Mouse (Mus musculus) cortical plate, adult 2 months (tissue): ENCODE measurements around the gene Kcnrg. TPM values are rescaled to one million over a fixed set of nuclear protein-coding genes. Genes with fewer than 3 reads are reported as not detected.
"Not testable (repeated sequence)": the region's sequence is repeated elsewhere in the genome, so short reads cannot be mapped to it uniquely, and the experiment has no call there.

Experiments
- H3K27ac ChIP-seq: fragments of 200-500 bp; 2 replicates; pipeline ENCODE4 v1.5.1; 2012; ENCODE audit warnings: low read length, control low read depth, inconsistent platforms; ENCODE audit not compliant: insufficient read depth
- H3K4me1 ChIP-seq: fragments of 200-500 bp; 2 replicates; pipeline ENCODE4 v1.6.1; 2011; ENCODE audit warnings: low read length; ENCODE audit not compliant: control insufficient read depth, insufficient read depth
- H3K4me3 ChIP-seq: fragments of 200-500 bp; 2 replicates; pipeline ENCODE4 v1.5.1; 2011; ENCODE audit warnings: mild to moderate bottlenecking, low read length, control low read depth; ENCODE audit not compliant: insufficient read depth
- CTCF ChIP-seq: fragments of 200-500 bp; IDR thresholded peaks from 2 replicates; pipeline ENCODE4 v1.5.1; 2011; ENCODE audit warnings: mild to moderate bottlenecking, control low read depth, low read length; ENCODE audit not compliant: insufficient read depth; ENCODE audit errors: extremely low read depth
- POLR2A ChIP-seq: fragments of 200-500 bp; IDR thresholded peaks from 2 replicates; pipeline ENCODE4 v1.6.1; 2011; ENCODE audit warnings: mild to moderate bottlenecking, low read length, control low read depth; ENCODE audit not compliant: insufficient read depth; ENCODE audit errors: extremely low read depth
- polyA plus RNA-seq: library from polyadenylated mRNA; depleted of rRNA; stranded (reverse); fragments of >200 nt; gene quantifications from 2 replicates; pipeline ENCODE4 v1.2.3, GENCODE M21; 2012

Gene Kcnrg
- polyA plus RNA-seq, 1 experiment, result 0.48 TPM

DNA sequence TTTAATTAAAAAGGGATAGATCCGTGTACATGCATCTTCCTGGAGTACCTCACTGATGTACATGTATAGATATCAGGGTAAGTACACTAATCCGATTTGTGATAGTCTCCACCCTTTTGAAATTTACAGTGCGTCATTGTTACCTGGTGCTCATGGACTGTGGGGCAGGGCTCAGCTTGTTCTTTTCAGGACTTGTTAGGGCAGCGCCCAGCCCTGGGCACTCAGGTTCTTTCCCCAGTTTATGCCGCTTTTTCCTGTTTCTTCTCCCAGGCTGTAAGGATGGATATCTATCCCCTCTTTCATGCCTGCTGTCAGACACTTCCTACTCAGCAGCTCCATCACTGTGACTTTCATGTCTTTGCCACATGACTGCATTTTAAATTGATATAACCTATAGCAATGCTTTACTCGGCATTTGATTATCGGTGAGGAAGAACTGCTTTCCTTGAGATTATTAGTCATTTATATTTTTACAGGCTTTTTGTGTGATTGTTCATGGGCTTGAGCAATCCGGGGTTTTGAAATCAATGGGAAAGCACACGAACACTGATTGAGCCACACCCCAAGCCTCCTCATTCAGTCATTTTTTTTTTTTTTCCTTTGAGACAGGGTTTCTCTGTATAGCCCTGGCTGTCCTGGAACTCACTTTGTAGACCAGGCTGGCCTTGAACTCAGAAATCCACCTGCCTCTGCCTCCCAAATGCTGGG is 10.4 kb upstream of the Kcnrg start:
- no peak overlapping the region for H3K27ac ChIP-seq
- no peak for TF ChIP-seq CTCF
- TF ChIP-seq POLR2A, result no peak
- H3K4me1 ChIP-seq, result peaks cover 3% of the 10 kb centered on the region; the same call in 1 of the 2 replicates
- no peak overlapping the region for H3K4me3 ChIP-seq

DNA sequence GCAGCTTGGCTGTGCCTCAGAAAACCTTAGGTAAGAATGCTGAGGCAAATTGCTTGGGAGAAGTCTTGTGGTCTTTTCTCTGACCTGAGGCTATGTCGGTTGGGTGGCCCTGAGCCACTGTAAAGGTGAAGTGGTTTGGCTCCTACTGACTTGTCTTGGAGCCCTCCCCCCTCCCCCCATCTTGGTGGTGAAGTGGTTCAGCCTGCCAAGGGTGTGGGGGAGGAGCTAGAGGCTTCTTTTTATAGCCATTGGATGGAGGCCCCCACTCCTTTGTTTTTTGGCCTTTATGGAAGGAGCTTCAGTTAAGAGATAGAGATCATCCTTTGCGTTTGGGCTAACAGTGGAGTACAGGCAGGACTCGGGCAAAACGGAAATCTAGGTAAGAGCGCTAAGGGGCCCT is 9.3 kb upstream of the Kcnrg start, which contains the start of gene Trim13:
TSS of gene Trim13 (plus strand) at position 280 of the 400 bp plus-strand sequence.
- Histone ChIP-seq H3K27ac (no peak within 1 kb of the TSS), H3K4me1 (peaks cover 3% of the 10 kb centered on the region; the same call in 1 of the 2 replicates), H3K4me3 (peak within 1 kb of the TSS; percentile 61)
- TF ChIP-seq CTCF (no peak), POLR2A (no peak)

DNA sequence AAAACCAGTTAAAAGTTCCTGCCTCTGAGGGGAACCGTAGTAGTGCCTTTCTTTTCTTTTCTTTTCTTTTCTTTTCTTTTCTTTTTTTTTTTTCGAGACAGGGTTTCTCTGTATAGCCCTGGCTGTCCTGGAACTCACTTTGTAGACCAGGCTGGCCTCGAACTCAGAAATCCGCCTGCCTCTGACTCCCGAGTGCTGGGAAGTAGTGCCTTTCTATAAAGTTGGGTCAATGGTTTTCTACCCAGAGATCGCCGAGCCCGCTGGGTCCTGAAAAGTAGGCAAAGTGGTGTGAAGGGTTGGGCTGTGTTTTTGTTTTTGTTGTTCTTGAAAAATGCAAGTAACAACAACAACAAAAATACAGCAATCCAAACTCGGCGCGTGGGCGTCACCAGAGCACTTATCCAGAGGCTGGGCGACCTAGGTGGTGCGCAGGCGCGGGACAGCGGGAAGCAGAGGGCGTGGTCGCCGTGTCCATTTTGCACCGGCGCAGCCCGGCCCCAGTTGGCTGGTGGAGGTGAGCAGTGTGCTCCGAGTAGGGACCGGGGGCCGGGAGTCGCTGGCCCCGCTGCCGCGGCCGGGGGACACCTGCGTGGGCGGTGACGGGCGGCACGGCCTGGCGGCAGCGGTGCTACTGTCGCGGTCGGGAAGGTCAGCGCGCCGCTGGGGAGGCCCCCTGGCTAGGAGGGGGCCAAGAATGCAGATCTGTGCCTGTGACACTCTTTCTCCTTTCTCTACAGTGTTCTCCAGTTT is 8.0 kb upstream of the Kcnrg start:
- Histone ChIP-seq H3K4me1 (peaks cover 4% of the 10 kb centered on the region; the same call in 1 of the 2 replicates), H3K27ac (peak overlapping the region; percentile 80; the same call in 1 of the 2 replicates), H3K4me3 (peak overlapping the region; percentile 61)
- no peak for TF ChIP-seq CTCF
- TF ChIP-seq POLR2A, result peak; percentile 71; the same call in 1 of the 2 replicates

DNA sequence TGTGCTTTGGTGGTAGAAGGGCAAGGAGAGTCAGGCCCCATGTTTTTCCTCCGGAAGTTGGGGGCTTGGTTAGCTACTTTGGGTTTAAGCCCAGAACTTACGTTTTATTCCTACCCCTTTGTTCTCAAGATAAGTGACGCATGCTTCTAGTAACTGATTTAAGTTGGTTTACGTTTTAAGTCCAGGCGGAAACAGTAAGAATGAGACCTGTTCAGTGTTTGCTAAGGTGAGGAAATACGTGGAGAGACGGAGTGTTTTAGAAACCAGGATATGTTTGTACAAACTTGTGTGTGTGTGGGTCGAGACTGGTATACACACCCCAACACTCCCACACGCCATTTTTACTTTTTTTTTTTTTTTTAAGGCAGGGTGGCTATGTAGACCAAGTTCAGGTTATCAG is 5.9 kb upstream of the Kcnrg start:
- no peak for TF ChIP-seq POLR2A
- no peak for TF ChIP-seq CTCF

DNA sequence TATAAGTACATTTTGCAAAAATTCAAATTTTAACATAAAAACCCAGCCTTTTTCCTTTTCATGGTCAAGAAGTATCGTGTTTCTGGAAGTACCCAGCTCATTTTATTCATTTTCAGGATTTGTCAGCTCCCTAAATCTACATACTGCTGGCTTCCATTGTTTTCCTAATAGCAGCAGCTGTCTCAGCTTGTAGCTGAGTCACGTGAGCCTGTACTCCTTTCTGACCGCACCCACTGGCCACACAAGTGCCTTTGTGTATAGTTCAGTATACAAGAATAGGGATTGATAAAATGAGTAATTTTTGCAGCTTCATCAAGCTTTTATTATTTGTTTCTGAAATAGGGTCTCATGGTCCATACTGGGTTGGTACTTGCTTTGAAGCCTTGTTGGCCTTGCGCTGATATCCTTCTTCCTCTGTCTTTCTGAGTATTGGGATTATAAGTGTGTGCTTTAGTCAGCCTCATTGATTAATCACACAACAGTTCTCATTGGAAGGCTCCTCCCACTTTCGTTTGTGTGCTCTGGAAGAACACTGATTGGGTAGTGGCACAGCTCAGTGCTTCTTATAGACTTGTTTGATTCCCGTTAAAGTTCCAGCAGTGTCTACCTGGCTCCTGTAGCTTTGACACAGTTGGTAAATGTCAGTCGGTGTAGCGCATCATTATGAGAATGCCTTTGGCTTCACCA is 4.0 kb upstream of the Kcnrg start:
- TF ChIP-seq POLR2A (no peak), CTCF (no peak)
- H3K4me1 ChIP-seq, result peaks cover 4% of the 10 kb centered on the region; the same call in 1 of the 2 replicates
- H3K4me3 ChIP-seq, result no peak overlapping the region
- H3K27ac ChIP-seq, result peak overlapping the region; percentile 80

More for the DNA sequence above, 5.9 kb upstream of the Kcnrg start:
- H3K4me3 ChIP-seq, result no peak overlapping the region
- peaks cover 4% of the 10 kb centered on the region; the same call in 1 of the 2 replicates for H3K4me1 ChIP-seq
- H3K27ac ChIP-seq, result no peak overlapping the region

DNA sequence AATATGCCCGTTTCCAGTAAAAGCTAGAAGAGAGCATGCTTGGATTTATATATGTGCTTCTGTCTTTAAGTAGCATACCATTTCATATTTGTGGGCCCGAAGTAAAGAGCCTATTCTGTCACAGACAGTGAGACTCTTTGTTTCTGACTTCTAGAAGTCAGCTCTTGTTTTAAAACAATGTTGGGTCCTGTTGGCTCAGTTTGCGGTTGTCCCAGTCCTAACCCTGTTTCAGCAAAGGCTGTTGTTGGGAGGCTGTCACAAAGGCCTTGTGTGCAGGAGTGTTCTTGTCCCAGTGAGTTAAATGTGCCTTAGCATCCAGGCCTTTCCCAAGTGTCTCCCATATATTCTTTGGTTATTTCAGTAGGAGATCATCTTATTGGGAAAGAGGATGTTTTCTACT is 3.2 kb upstream of the Kcnrg start:
- Histone ChIP-seq H3K27ac (peak overlapping the region; percentile 80; the same call in 1 of the 2 replicates), H3K4me1 (peaks cover 4% of the 10 kb centered on the region; the same call in 1 of the 2 replicates), H3K4me3 (no peak overlapping the region)
- TF ChIP-seq CTCF (no peak), POLR2A (no peak)

DNA sequence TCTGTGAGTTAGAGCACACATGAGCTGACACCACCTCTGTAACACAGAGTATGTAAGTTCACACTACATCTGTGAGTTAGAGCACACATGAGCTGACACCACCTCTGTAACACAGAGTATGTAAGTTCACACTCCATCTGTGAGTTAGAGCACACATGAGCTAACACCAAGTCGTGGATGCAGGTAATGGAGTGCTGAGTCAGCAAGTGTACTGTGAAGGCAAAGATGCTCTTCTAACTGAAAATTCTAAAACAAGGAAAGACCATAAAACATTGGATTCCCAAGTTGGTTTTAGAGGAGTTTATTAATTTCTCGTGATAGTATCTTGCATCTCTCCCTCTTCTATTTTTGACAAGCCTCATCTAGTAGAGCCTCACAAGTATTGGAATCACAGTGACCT is 1.2 kb upstream of the Kcnrg start:
- H3K4me3 ChIP-seq, H3K4me1 ChIP-seq, H3K27ac ChIP-seq: not testable (repeated sequence)

DNA sequence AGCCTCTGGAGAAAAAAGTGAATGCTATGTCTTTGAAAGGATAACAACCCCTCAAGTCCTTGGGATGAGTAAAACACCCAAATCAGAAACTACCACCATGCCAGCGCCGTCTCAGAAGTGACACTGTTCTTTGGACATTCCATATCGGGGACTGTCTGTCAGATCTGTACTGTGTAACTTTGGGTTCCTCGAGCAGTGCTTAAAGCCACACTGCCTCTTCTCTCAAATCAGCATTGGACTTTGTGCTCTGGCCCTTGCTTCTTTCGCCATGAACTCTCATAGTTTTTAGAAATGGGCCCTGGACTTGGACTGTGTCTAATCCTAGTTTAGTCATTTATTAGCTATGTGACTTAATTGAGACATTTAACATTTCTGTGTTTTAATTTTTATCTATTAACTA is 4.5 kb downstream of the Kcnrg start:
- Histone ChIP-seq H3K4me3 (no peak overlapping the region), H3K27ac (no peak overlapping the region), H3K4me1 (no peaks in the 10 kb centered on the region)
- no peak for TF ChIP-seq POLR2A
- TF ChIP-seq CTCF, result no peak

DNA sequence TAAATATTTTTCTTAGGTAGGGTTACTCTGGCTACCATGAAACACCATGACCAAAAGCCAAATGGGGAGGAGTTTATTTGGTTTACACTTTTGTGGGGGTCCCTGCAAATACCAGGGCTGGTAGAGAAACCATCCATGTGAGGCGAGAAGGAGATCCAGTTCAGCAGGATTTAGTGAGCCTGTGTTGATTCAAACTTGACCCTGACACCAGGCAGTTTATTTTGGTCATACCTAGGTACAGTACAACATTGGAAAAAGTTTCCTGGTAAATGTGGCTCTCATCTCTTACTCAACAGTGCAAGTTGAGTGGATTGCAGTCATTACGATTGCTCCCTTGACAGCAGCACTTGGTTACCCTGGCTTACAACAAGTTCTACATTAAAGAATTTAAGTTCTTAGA is 6.1 kb downstream of the Kcnrg start:
- Histone ChIP-seq H3K27ac (no peak overlapping the region), H3K4me1 (no peaks in the 10 kb centered on the region), H3K4me3 (no peak overlapping the region)
- no peak for TF ChIP-seq CTCF
- no peak for TF ChIP-seq POLR2A

DNA sequence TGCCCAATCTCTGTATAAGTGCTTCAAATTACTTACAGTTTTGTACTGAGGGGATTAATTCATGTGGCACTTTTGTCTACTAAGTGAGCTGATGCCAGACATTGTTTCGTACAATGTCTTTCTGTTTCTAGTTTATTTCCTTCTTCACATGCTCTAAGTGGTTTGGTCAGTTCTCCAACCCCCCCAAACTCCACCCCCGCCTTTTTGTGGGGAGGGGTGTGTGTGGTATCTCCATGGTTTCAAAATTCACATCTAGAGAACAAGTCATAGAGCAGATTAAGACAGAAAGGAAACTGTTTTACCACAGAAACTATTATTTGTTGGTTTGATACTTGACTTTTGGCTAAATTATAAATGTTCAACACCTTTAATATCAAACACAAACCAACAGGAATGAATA is 13.1 kb downstream of the Kcnrg start:
- no peak overlapping the region for H3K4me3 ChIP-seq
- no peaks in the 10 kb centered on the region for H3K4me1 ChIP-seq
- no peak overlapping the region for H3K27ac ChIP-seq
- TF ChIP-seq CTCF, result no peak
- no peak for TF ChIP-seq POLR2A
